Mouse (Mus musculus): Measurements from ENCODE around the gene Cdh4. TPM values are rescaled to one million over a fixed set of nuclear protein-coding genes. Genes with fewer than 3 reads are reported as not detected.
A peak's percentile ranks its signal among the peaks of the same experiment; 100 is the strongest.

The Cdh4 gene
- polyA plus RNA-seq (2012; rRNA removed): 9.3 and 11.0 TPM in 2 replicates

DNA sequence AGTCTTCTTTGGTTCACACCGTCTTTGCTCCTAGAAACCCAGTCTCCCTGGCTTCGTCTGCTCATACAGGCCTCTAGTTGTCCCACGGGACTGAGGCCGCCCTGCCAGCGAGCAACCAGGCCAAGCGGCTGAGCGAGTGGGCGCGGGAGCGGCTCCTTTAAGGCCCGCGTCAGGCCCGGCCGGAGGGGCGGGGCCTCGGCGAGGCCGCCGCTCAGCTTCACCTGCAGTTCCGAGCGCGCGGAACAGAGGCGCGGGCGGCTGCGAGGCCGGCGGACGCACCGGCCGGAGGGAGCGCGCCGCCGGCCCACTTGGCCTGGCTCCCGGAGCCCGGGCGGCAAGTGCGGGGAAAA lies at the start of gene Cdh4:
Cdh4 (plus strand) TSS at position 241 of the 350 bp plus-strand sequence.
- peak; percentile 89 to 91 for DNase-seq
- Histone ChIP-seq H3K27ac (ENCODE audit: insufficient read depth, low read length) (peak within 1 kb of the TSS; percentile 38), H3K27me3 (ENCODE audit: control insufficient read depth, insufficient read depth, low read length) (no peaks in the 10 kb centered on the region), H3K4me1 (ENCODE audit: control insufficient read depth, insufficient read depth, low read length) (no peaks in the 10 kb centered on the region), H3K4me3 (replicated peaks; ENCODE audit: insufficient read depth, low read depth, low read length) (peak within 1 kb of the TSS; percentile 57)
- under 1% methylated on average over 40 of the region's 40 CpGs for WGBS
- TF ChIP-seq CTCF (IDR thresholded peaks at IDR 0.05; ENCODE audit: borderline replicate concordance, insufficient read depth, low read depth, low read length) (no peak), POLR2A (IDR thresholded peaks at IDR 0.05; ENCODE audit: borderline replicate concordance, insufficient read depth, low read length) (peak; percentile 47; the same call in 1 of the 2 replicates)

DNA sequence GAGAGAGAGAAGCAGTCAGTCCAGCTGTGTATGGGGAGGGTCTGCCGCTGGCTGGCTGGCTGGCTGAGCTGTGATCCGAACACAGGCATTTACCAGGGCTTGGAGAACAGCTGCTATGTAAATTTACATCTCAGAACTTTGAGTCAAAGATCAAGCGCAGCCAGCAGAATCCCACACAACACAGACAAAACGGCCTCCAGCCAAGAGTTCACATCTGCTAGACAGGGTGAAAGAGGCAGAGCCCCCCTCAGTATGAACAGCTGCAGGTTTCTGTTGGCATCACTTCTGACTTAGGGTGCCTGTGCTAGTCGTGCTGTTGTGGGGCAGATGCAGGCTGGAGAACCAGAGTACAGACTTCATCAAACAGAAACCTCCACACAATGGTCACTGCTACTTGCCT lies 46.8 kb upstream of the Cdh4 start:
- 24% methylated on average over 5 of the region's 5 CpGs for WGBS

DNA sequence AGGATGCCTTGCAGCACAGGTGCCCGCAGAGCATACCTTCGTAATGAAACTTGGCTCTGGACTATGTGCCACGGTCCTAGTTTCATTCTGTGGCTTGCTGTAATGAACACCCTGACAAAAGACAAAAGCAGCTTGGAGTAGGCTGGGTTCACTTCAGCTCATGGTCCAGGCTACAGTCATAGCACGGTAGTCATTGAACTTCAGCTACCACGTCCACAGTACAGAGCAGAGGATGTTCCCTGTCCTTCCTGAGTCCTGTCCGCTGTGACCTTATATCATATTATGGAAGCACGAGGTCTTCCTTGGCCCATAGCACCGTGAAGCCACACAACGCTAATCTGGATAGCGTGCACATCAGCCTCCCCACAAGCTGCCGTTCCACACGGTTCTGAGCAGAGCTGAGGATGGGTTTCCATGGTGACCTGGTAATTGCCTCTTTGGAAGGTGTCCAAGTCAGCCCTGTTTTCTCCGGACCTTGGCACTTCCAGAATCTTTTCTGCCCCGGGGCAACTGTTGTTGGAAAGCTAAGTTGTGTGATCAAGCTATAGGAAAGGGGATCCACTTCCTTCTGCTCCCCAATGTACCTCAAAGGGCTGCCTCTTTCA lies 42.5 kb upstream of the Cdh4 start:
- 24% methylated on average over 14 of the region's 14 CpGs for WGBS
- Histone ChIP-seq H3K27me3 (ENCODE audit: control insufficient read depth, insufficient read depth, low read length) (no peaks in the 10 kb centered on the region; the same call in 1 of the 2 replicates), H3K27ac (ENCODE audit: insufficient read depth, low read length) (no peak overlapping the region), H3K4me3 (replicated peaks; ENCODE audit: insufficient read depth, low read depth, low read length) (no peak overlapping the region), H3K4me1 (ENCODE audit: control insufficient read depth, insufficient read depth, low read length) (no peaks in the 10 kb centered on the region)
- TF ChIP-seq POLR2A (IDR thresholded peaks at IDR 0.05; ENCODE audit: borderline replicate concordance, insufficient read depth, low read length): no peak
- DNase-seq: peak in 1 of 2 experiments; percentile 10

More for the DNA sequence above, 46.8 kb upstream of the Cdh4 start:
- Histone ChIP-seq H3K4me3 (replicated peaks; ENCODE audit: insufficient read depth, low read depth, low read length) (no peak overlapping the region), H3K4me1 (ENCODE audit: control insufficient read depth, insufficient read depth, low read length) (no peaks in the 10 kb centered on the region), H3K27me3 (ENCODE audit: control insufficient read depth, insufficient read depth, low read length) (no peaks in the 10 kb centered on the region), H3K27ac (ENCODE audit: insufficient read depth, low read length) (no peak overlapping the region)
- no peak for TF ChIP-seq CTCF (IDR thresholded peaks at IDR 0.05; ENCODE audit: borderline replicate concordance, insufficient read depth, low read depth, low read length)
- TF ChIP-seq POLR2A (IDR thresholded peaks at IDR 0.05; ENCODE audit: borderline replicate concordance, insufficient read depth, low read length): no peak
- no peak for DNase-seq

DNA sequence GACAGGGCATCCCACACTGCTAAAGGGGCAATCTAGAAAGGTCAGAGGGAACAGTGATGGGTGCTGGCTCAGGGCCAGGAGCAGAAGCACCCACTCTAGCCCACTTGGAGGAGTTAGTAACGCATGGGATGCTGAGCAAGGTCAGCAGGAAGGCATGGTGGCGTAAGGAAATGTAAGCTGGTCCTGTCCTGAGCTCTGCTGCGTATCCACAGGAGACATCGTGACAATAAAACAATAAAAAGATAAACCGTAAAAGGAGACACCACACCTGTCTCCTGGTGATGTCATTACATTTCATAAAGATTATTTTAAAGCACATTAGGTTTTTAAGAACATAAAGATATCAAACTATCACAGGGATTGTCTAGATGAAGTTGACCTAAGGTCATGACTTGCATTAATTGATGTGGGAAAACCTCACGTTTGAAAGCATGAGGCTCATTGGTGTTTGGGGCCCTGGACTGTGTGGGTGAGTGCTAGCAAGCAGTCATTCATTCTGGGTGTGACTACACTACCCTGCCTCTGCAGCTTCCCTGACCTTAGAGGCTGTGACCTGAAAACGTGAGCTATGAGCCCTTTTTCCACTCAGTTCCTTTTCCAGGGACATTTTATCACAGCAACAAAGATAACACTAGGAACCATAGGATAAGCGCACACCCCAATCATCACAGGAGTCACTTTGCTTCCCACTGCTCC lies 31.2 kb upstream of the Cdh4 start:
- no peak overlapping the region for H3K4me3 ChIP-seq (replicated peaks; ENCODE audit: insufficient read depth, low read depth, low read length)
- WGBS: 81% methylated on average over 8 of the region's 8 CpGs
- H3K27ac ChIP-seq (ENCODE audit: insufficient read depth, low read length): no peak overlapping the region
- no peaks in the 10 kb centered on the region for H3K4me1 ChIP-seq (ENCODE audit: control insufficient read depth, insufficient read depth, low read length)
- TF ChIP-seq POLR2A (IDR thresholded peaks at IDR 0.05; ENCODE audit: borderline replicate concordance, insufficient read depth, low read length) (no peak), CTCF (IDR thresholded peaks at IDR 0.05; ENCODE audit: borderline replicate concordance, insufficient read depth, low read depth, low read length) (no peak)
- DNase-seq: no peak
- H3K27me3 ChIP-seq (ENCODE audit: control insufficient read depth, insufficient read depth, low read length): no peaks in the 10 kb centered on the region

DNA sequence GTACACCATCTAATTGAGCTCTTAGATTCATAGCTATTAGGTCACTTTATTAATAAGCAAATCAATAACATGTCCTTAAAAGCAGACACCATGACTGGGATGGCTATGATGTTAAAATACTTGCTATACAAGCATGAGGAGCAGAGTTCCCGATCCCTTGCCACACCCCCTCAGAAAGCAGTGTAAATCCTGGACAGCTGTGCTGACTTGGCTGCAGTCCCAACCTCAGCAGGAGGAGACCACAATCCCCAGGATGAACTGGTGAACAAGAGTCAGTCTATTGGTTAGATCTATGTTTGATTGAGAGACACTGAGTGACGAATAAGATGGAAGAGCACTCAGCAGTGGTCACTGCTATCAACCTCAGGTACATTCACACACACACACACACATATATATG lies 29.3 kb upstream of the Cdh4 start:
- H3K27ac ChIP-seq (ENCODE audit: insufficient read depth, low read length): no peak overlapping the region
- TF ChIP-seq CTCF (IDR thresholded peaks at IDR 0.05; ENCODE audit: borderline replicate concordance, insufficient read depth, low read depth, low read length) (no peak), POLR2A (IDR thresholded peaks at IDR 0.05; ENCODE audit: borderline replicate concordance, insufficient read depth, low read length) (no peak)

DNA sequence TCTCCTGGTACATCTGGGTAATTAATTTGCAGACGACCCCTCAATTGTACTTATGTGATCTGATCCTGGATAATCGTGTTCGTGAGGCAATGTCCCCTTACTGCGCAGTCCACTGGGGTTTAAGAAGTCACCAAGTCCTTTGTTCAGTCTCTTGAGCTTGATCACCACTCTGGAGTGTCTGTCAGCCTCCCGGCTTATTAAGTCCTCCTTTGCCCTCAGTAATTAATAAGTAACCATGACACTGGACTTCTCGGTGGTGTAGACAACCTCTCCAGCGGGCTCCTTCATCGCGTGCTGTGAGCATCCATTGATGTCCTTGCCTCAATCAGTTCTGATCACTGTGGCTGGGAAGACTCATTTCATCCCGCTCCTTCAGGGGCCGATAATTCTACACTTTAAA lies 28.0 kb upstream of the Cdh4 start:
- no peak overlapping the region for H3K4me3 ChIP-seq (replicated peaks; ENCODE audit: insufficient read depth, low read depth, low read length)
- DNase-seq: no peak
- H3K27ac ChIP-seq (ENCODE audit: insufficient read depth, low read length): no peak overlapping the region
- WGBS: 62% methylated on average over 11 of the region's 11 CpGs
- TF ChIP-seq POLR2A (IDR thresholded peaks at IDR 0.05; ENCODE audit: borderline replicate concordance, insufficient read depth, low read length) (no peak), CTCF (IDR thresholded peaks at IDR 0.05; ENCODE audit: borderline replicate concordance, insufficient read depth, low read depth, low read length) (no peak)
- H3K27me3 ChIP-seq (ENCODE audit: control insufficient read depth, insufficient read depth, low read length): no peaks in the 10 kb centered on the region
- no peaks in the 10 kb centered on the region for H3K4me1 ChIP-seq (ENCODE audit: control insufficient read depth, insufficient read depth, low read length)

More for the DNA sequence above, 29.3 kb upstream of the Cdh4 start:
- Histone ChIP-seq H3K27me3 (ENCODE audit: control insufficient read depth, insufficient read depth, low read length) (no peaks in the 10 kb centered on the region), H3K4me1 (ENCODE audit: control insufficient read depth, insufficient read depth, low read length) (no peaks in the 10 kb centered on the region), H3K4me3 (replicated peaks; ENCODE audit: insufficient read depth, low read depth, low read length) (no peak overlapping the region)
- no peak for DNase-seq
- 32% methylated on average over 2 of the region's 2 CpGs for WGBS

DNA sequence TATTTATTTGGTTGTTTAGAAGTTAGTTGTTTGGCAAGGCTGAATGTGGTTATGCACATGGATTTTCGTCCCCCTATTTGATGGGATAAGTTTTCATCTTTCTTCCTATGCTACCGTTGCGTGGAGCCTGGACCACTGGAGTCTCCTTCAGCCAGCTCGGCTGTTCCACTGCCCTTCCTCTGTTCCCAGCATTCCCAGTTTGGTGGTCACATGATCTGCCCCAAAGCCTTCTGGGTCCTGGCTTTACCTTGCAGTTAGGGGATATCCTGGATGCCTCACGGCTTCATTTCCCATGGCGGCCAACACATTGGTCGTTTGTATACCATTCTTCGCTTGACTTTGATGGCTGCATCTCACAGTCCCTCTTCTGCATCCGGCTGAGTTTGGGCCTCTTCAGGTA lies 27.5 kb upstream of the Cdh4 start:
- H3K4me3 ChIP-seq (replicated peaks; ENCODE audit: insufficient read depth, low read depth, low read length): no peak overlapping the region
- H3K27me3 ChIP-seq (ENCODE audit: control insufficient read depth, insufficient read depth, low read length): no peaks in the 10 kb centered on the region
- H3K4me1 ChIP-seq (ENCODE audit: control insufficient read depth, insufficient read depth, low read length): no peaks in the 10 kb centered on the region
- 93% methylated on average over 9 of the region's 9 CpGs for WGBS
- TF ChIP-seq CTCF (IDR thresholded peaks at IDR 0.05; ENCODE audit: borderline replicate concordance, insufficient read depth, low read depth, low read length) (no peak), POLR2A (IDR thresholded peaks at IDR 0.05; ENCODE audit: borderline replicate concordance, insufficient read depth, low read length) (no peak)
- H3K27ac ChIP-seq (ENCODE audit: insufficient read depth, low read length): no peak overlapping the region
- DNase-seq: no peak

DNA sequence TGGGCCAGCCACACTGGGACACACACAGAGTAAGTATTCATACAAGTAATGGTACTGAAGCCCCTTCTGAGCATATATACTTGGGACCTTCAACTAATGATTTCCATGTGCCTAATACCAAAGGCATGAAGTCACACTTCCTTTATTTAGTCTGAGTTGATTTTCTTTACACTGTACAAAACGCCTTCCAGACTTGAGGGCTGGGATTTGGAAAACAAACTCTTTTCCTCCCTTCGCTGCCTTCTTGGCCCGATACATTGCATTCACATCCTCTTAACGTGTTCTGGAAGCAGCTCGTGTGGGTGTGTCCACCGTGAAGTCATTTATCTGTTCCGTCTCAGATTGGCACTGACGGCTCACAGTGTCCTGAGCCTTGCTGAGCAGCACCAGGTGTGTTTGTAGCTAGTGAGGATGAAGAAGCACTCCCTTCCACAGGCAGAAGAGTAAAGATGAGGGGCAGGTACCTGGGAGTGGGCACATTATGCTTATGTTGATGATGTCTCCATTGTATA lies 26.3 kb upstream of the Cdh4 start:
- 51% methylated on average over 8 of the region's 8 CpGs for WGBS
- H3K27me3 ChIP-seq (ENCODE audit: control insufficient read depth, insufficient read depth, low read length): no peaks in the 10 kb centered on the region
- no peak for TF ChIP-seq POLR2A (IDR thresholded peaks at IDR 0.05; ENCODE audit: borderline replicate concordance, insufficient read depth, low read length)
- no peak for TF ChIP-seq CTCF (IDR thresholded peaks at IDR 0.05; ENCODE audit: borderline replicate concordance, insufficient read depth, low read depth, low read length)

More for the DNA sequence above, 26.3 kb upstream of the Cdh4 start:
- Histone ChIP-seq H3K27ac (ENCODE audit: insufficient read depth, low read length) (no peak overlapping the region), H3K4me1 (ENCODE audit: control insufficient read depth, insufficient read depth, low read length) (no peaks in the 10 kb centered on the region), H3K4me3 (replicated peaks; ENCODE audit: insufficient read depth, low read depth, low read length) (no peak overlapping the region)
- no peak for DNase-seq

Data from cerebellum, adult 2 months (tissue).